ENCODE assay signal across 17 mouse cellular contexts in genomic region chr8:70258600-70258999, GRCm38 (mm10). TPM values are rescaled to one million over a fixed set of nuclear protein-coding genes. Genes with fewer than 3 reads are reported as not detected.
DNase-seq lines count a peak whose midpoint lies in the region; ATAC-seq lines count a peak whose summit lies in the region.
"Had no signal": no experiment of that assay in that cellular context is flagged by ENCODE, and none has a peak within 500 bp of the region (broad histone marks: within the 10 kb centered on the region; RNA-seq: fewer than 3 reads in every experiment).

No protein-coding gene starts in this region.

- H3K9ac ChIP-seq in heart, embryonic 15.5 days = no peak overlapping the region; the same call in 1 of the 2 replicates
- peak overlapping the region; percentile 44 for H3K9ac ChIP-seq in heart, embryonic 16.5 days (ENCODE audit: low read length)
- H3K9ac ChIP-seq in kidney, embryonic 16.5 days (replicated peaks; ENCODE audit: low read length) = no peak overlapping the region
- H3K9ac ChIP-seq: forebrain, embryonic 12.5 days; hindbrain, embryonic 14.5 days; midbrain, embryonic 15.5 days had no signal

- H3K4me1 ChIP-seq in heart, embryonic 15.5 days (replicated peaks) = peaks cover 22% of the 10 kb centered on the region
- H3K4me1 ChIP-seq in heart, embryonic 16.5 days (ENCODE audit: control insufficient read depth, insufficient read depth, low read length) = peaks cover 12% of the 10 kb centered on the region
- no peaks in the 10 kb centered on the region for H3K4me1 ChIP-seq in kidney, embryonic 16.5 days (ENCODE audit: insufficient read depth, low read length)
- H3K4me1 ChIP-seq: forebrain, embryonic 12.5 days; midbrain, embryonic 15.5 days had no signal

- H3K9me3 ChIP-seq in heart, embryonic 15.5 days (replicated peaks) = no peaks in the 10 kb centered on the region
- no peaks in the 10 kb centered on the region for H3K9me3 ChIP-seq in heart, embryonic 16.5 days (replicated peaks; ENCODE audit: control insufficient read depth, low read length)
- H3K9me3 ChIP-seq in kidney, embryonic 16.5 days (ENCODE audit: low read length) = no peaks in the 10 kb centered on the region
- H3K9me3 ChIP-seq: forebrain, embryonic 12.5 days; midbrain, embryonic 15.5 days had no signal

- no peaks in the 10 kb centered on the region for H3K27me3 ChIP-seq in heart, embryonic 15.5 days
- no peaks in the 10 kb centered on the region for H3K27me3 ChIP-seq in heart, embryonic 16.5 days (ENCODE audit: control insufficient read depth, insufficient read depth, low read length)
- H3K27me3 ChIP-seq in kidney, embryonic 16.5 days (ENCODE audit: insufficient read depth, low read length) = no peaks in the 10 kb centered on the region
- H3K27me3 ChIP-seq: forebrain, embryonic 12.5 days; midbrain, embryonic 15.5 days had no signal

- H3K36me3 ChIP-seq in heart, embryonic 15.5 days = peaks cover 94% of the 10 kb centered on the region
- H3K36me3 ChIP-seq in heart, embryonic 16.5 days (ENCODE audit: control insufficient read depth, insufficient read depth) = peaks cover 50% of the 10 kb centered on the region
- H3K36me3 ChIP-seq in kidney, embryonic 16.5 days (ENCODE audit: insufficient read depth, low read length) = peaks cover 92% of the 10 kb centered on the region

- no peak for DNase-seq in heart, postnatal 36 days
- DNase-seq in Muller cell, postnatal 12 days (ENCODE audit: inconsistent ontology term) = peak; percentile 66
- DNase-seq in lung, postnatal 10 days = peak; percentile 73
- no peak for DNase-seq in T-cell, adult 2 months (ENCODE audit: low spot score)
- no peak for DNase-seq in left cerebral cortex, postnatal 4 days
- DNase-seq: adrenal gland, adult 2 months; cerebellum, adult 8-10 months; kidney, postnatal 36 days; layer of hippocampus, postnatal 36 days had no signal

- WGBS in heart, embryonic 15.5 days = 63% methylated on average over 5 of the region's 5 CpGs
- WGBS in heart, embryonic 16.5 days = 64% methylated on average over 5 of the region's 5 CpGs
- WGBS in kidney, embryonic 16.5 days = 91% methylated on average over 5 of the region's 5 CpGs

- peak; percentile 63 for ATAC-seq in heart, embryonic 15.5 days (replicated peaks; ENCODE audit: insufficient number of reproducible peaks, insufficient read depth, low FRiP score, low read depth)
- ATAC-seq in heart, embryonic 16.5 days (replicated peaks; ENCODE audit: extremely low read depth, insufficient read depth, low FRiP score) = peak; percentile 83
- no peak for ATAC-seq in kidney, embryonic 16.5 days (ENCODE audit: low FRiP score, low TSS enrichment)
- ATAC-seq: intestine, postnatal 0 days; midbrain, embryonic 15.5 days had no signal

- no peak overlapping the region for H3K4me2 ChIP-seq in heart, embryonic 15.5 days
- H3K4me2 ChIP-seq in heart, embryonic 16.5 days (ENCODE audit: low read depth, low read length) = no peak overlapping the region
- H3K4me2 ChIP-seq in kidney, embryonic 16.5 days (replicated peaks; ENCODE audit: low read depth, low read length) = no peak overlapping the region
- H3K4me2 ChIP-seq: forebrain, embryonic 12.5 days; hindbrain, embryonic 14.5 days; midbrain, embryonic 15.5 days had no signal

- no peak overlapping the region for H3K4me3 ChIP-seq in heart, embryonic 15.5 days
- H3K4me3 ChIP-seq in heart, embryonic 16.5 days (ENCODE audit: low read length) = no peak overlapping the region
- no peak overlapping the region for H3K4me3 ChIP-seq in kidney, embryonic 16.5 days (ENCODE audit: low read length)
- H3K4me3 ChIP-seq: forebrain, embryonic 12.5 days; midbrain, embryonic 15.5 days had no signal

- H3K27ac ChIP-seq in heart, embryonic 15.5 days = peak overlapping the region; percentile 80
- H3K27ac ChIP-seq in heart, embryonic 16.5 days (ENCODE audit: low read length) = peak overlapping the region; percentile 87
- H3K27ac ChIP-seq in kidney, embryonic 16.5 days (ENCODE audit: low read length) = no peak overlapping the region
- H3K27ac ChIP-seq: forebrain, embryonic 12.5 days; hindbrain, embryonic 14.5 days; macrophage; midbrain, embryonic 15.5 days had no signal

- intact Hi-C loops in heart, postnatal 36 days (cut with DNase I) = no loop called here
- intact Hi-C loops in left cerebral cortex, postnatal 4 days (cut with DNase I) = no loop called here

RNA-seq across cellular contexts. Expression of gene Homer3, which starts 24.0 kb away (rescaled TPM):
- polyA plus RNA-seq in heart, embryonic 15.5 days (2015; fragmentation: Nextera tagmentation; extraction: Ambion mirVana) = 24.2 and 33.6 TPM in 2 replicates
- 10 to 100 TPM in 1 of 2 experiments, 1 to 10 TPM in 1; 8.5 to 10.5 TPM for total RNA-seq in heart, postnatal 36 days (2021)
- 26.6 and 30.2 TPM in 2 replicates for polyA plus RNA-seq in heart, embryonic 16.5 days (2015; fragmentation: Nextera tagmentation; extraction: Ambion mirVana)
- polyA plus RNA-seq in kidney, embryonic 16.5 days (2015; fragmentation: Nextera tagmentation; extraction: Ambion mirVana) = 74.2 and 81.3 TPM in 2 replicates
- 10 to 100 TPM; 20.0 to 22.3 TPM for total RNA-seq in left cerebral cortex, postnatal 4 days (2021)

RNA-seq across cellular contexts. Expression of gene Armc6, which starts 24.3 kb away (rescaled TPM):
- 16.4 and 24.0 TPM in 2 replicates for polyA plus RNA-seq in heart, embryonic 15.5 days (2015; fragmentation: Nextera tagmentation; extraction: Ambion mirVana)
- total RNA-seq in heart, postnatal 36 days (2021) = 1 to 10 TPM; 6.2 to 7.0 TPM
- 19.6 and 22.1 TPM in 2 replicates for polyA plus RNA-seq in heart, embryonic 16.5 days (2015; fragmentation: Nextera tagmentation; extraction: Ambion mirVana)
- polyA plus RNA-seq in kidney, embryonic 16.5 days (2015; fragmentation: Nextera tagmentation; extraction: Ambion mirVana) = 23.8 and 31.5 TPM in 2 replicates
- 100 to 1,000 TPM; 111 to 122 TPM for total RNA-seq in left cerebral cortex, postnatal 4 days (2021)

RNA-seq across cellular contexts. Expression of gene Sugp2, which starts 24.6 kb away (rescaled TPM):
- 22.1 and 27.4 TPM in 2 replicates for polyA plus RNA-seq in heart, embryonic 15.5 days (2015; fragmentation: Nextera tagmentation; extraction: Ambion mirVana)
- 10 to 100 TPM; 41.4 to 43.0 TPM for total RNA-seq in heart, postnatal 36 days (2021)
- 25.7 and 28.1 TPM in 2 replicates for polyA plus RNA-seq in heart, embryonic 16.5 days (2015; fragmentation: Nextera tagmentation; extraction: Ambion mirVana)
- polyA plus RNA-seq in kidney, embryonic 16.5 days (2015; fragmentation: Nextera tagmentation; extraction: Ambion mirVana) = 28.0 and 34.8 TPM in 2 replicates
- total RNA-seq in left cerebral cortex, postnatal 4 days (2021) = 100 to 1,000 TPM; 160 to 169 TPM

RNA-seq across cellular contexts. Expression of gene Ddx49, which starts 43.7 kb away (rescaled TPM):
- 25.2 and 33.6 TPM in 2 replicates for polyA plus RNA-seq in heart, embryonic 15.5 days (2015; fragmentation: Nextera tagmentation; extraction: Ambion mirVana)
- 10 to 100 TPM; 25.8 to 34.5 TPM for total RNA-seq in heart, postnatal 36 days (2021)
- polyA plus RNA-seq in heart, embryonic 16.5 days (2015; fragmentation: Nextera tagmentation; extraction: Ambion mirVana) = 34.1 and 34.2 TPM in 2 replicates
- polyA plus RNA-seq in kidney, embryonic 16.5 days (2015; fragmentation: Nextera tagmentation; extraction: Ambion mirVana) = 51.8 and 54.1 TPM in 2 replicates
- 10 to 100 TPM; 65.7 to 69.9 TPM for total RNA-seq in left cerebral cortex, postnatal 4 days (2021)

RNA-seq across cellular contexts. Expression of gene Cope, which starts 43.7 kb away (rescaled TPM):
- polyA plus RNA-seq in heart, embryonic 15.5 days (2015; fragmentation: Nextera tagmentation; extraction: Ambion mirVana) = 241 and 335 TPM in 2 replicates
- 100 to 1,000 TPM; 157 TPM for total RNA-seq in heart, postnatal 36 days (2021)
- 326 and 334 TPM in 2 replicates for polyA plus RNA-seq in heart, embryonic 16.5 days (2015; fragmentation: Nextera tagmentation; extraction: Ambion mirVana)
- polyA plus RNA-seq in kidney, embryonic 16.5 days (2015; fragmentation: Nextera tagmentation; extraction: Ambion mirVana) = 389 and 439 TPM in 2 replicates
- total RNA-seq in left cerebral cortex, postnatal 4 days (2021) = 100 to 1,000 TPM; 110 to 113 TPM

Comparison
In these comparisons a context has a peak if more than half of its experiments do, and no peak if none do; other contexts are left out.
1. DNase-seq: peak in Muller cell, postnatal 12 days (single experiment) and lung, postnatal 10 days (single experiment); none in heart, postnatal 36 days (0 of 2), T-cell, adult 2 months (single experiment) and left cerebral cortex, postnatal 4 days (single experiment).